In the genomic region with DNA sequence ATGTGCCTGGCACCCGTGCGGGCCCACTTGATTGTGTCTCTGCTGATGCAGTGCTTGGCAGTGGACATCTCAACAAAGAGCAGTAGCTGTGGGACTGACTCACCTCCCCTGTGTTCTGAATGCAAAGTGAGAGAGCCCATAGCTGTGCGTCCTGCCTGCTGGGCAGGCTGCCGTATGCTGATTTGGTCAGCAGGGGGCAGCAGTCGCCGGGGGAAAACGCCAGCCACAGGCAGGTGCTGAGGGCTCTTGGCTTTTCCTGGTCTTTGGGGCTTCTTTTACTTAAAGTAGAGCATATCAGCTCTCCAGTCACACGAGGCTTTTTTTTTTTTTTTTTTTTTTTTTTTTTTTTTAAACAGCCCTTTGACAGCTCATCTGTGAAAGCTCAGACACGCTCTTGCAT, we compare ENCODE assay signal across 8 mouse cellular contexts. TPM values are rescaled to one million over a fixed set of nuclear protein-coding genes. Genes with fewer than 3 reads are reported as not detected.
DNase-seq lines count a peak whose midpoint lies in the region; ATAC-seq and TF ChIP-seq lines count a peak whose summit lies in the region.

No protein-coding gene starts in this region.

- no peak overlapping the region for H3K4me2 ChIP-seq in heart, embryonic 11.5 days
- no peak overlapping the region for H3K4me2 ChIP-seq in lung, embryonic 14.5 days

- H3K4me3 ChIP-seq in heart, embryonic 11.5 days (ENCODE audit: low read depth, low read length), result no peak overlapping the region
- no peak overlapping the region for H3K4me3 ChIP-seq in lung, embryonic 14.5 days (ENCODE audit: low read depth, low read length)
- no peak overlapping the region for H3K4me3 ChIP-seq in thymus, adult 2 months (ENCODE audit: control insufficient read depth, insufficient read depth, low read length)

- ATAC-seq in heart, embryonic 11.5 days (replicated peaks; ENCODE audit: insufficient number of reproducible peaks, low FRiP score, low TSS enrichment), result no peak
- no peak for ATAC-seq in lung, embryonic 14.5 days (ENCODE audit: insufficient read depth)

- H3K27ac ChIP-seq in heart, embryonic 11.5 days (ENCODE audit: low read depth, low read length), result no peak overlapping the region
- no peak overlapping the region for H3K27ac ChIP-seq in lung, embryonic 14.5 days (ENCODE audit: low read depth)
- H3K27ac ChIP-seq in thymus, adult 2 months (ENCODE audit: control insufficient read depth, insufficient read depth, low read length), result no peak overlapping the region

- H3K9ac ChIP-seq in heart, embryonic 11.5 days (ENCODE audit: low read depth, low read length), result no peak overlapping the region
- no peak overlapping the region for H3K9ac ChIP-seq in lung, embryonic 14.5 days

- WGBS in heart, embryonic 11.5 days (ENCODE audit: insufficient replicate concordance), result 6% methylated on average over 9 of the region's 9 CpGs
- WGBS in lung, embryonic 14.5 days, result 5% methylated on average over 9 of the region's 9 CpGs
- WGBS in thymus, adult 2 months, result 5% methylated on average over 9 of the region's 9 CpGs

- peak; percentile 60 to 86 for DNase-seq in heart, adult 18-20 months
- DNase-seq in c-Kit-positive CD71-negative TER-119-negative erythroid progenitor cells, embryonic 14.5 days (ENCODE audit: low read depth), result peak; percentile 55
- DNase-seq in gastrocnemius, adult 18-20 months (ENCODE audit: low spot score), result peak; percentile 69
- peak; percentile 68 to 69 for DNase-seq in kidney, postnatal 25 days
- DNase-seq in lung, embryonic 14.5 days, result peak; percentile 83
- peak; percentile 47 for DNase-seq in ovary, adult 18-20 months (ENCODE audit: low spot score)
- peak; percentile 84 for DNase-seq in thymus, adult 2 months

- H3K36me3 ChIP-seq in heart, embryonic 11.5 days (ENCODE audit: control insufficient read depth, insufficient read depth, low read length), result no peaks in the 10 kb centered on the region
- no peaks in the 10 kb centered on the region for H3K36me3 ChIP-seq in lung, embryonic 14.5 days (ENCODE audit: insufficient read depth)
- H3K36me3 ChIP-seq in thymus, adult 2 months (ENCODE audit: control insufficient read depth, insufficient read depth, low read length), result no peaks in the 10 kb centered on the region

- peak; percentile 95 for TF ChIP-seq CTCF in lung, embryonic 14.5 days (IDR thresholded peaks at IDR 0.05; ENCODE audit: low read depth)
- peak; percentile 92 for TF ChIP-seq CTCF in thymus, adult 2 months (IDR thresholded peaks at IDR 0.05; ENCODE audit: borderline replicate concordance, control insufficient read depth, extremely low read depth, insufficient read depth, low read length, poor library complexity)

- H3K4me1 ChIP-seq in heart, embryonic 11.5 days (ENCODE audit: control insufficient read depth, insufficient read depth, low read length), result peaks cover 10% of the 10 kb centered on the region; the same call in 1 of the 2 replicates
- H3K4me1 ChIP-seq in lung, embryonic 14.5 days (ENCODE audit: insufficient read depth), result peaks cover under 1% of the 10 kb centered on the region; the same call in 1 of the 2 replicates
- peaks cover 8% of the 10 kb centered on the region for H3K4me1 ChIP-seq in thymus, adult 2 months (replicated peaks; ENCODE audit: control insufficient read depth, insufficient read depth, low read length)

- H3K9me3 ChIP-seq in heart, embryonic 11.5 days (replicated peaks; ENCODE audit: control insufficient read depth, low read length), result no peaks in the 10 kb centered on the region
- no peaks in the 10 kb centered on the region for H3K9me3 ChIP-seq in lung, embryonic 14.5 days (ENCODE audit: low read depth, low read length)

- peaks cover 15% of the 10 kb centered on the region for H3K27me3 ChIP-seq in heart, embryonic 11.5 days (ENCODE audit: control insufficient read depth, insufficient read depth, low read length)
- no peaks in the 10 kb centered on the region for H3K27me3 ChIP-seq in lung, embryonic 14.5 days (ENCODE audit: insufficient read depth, low read length)
- H3K27me3 ChIP-seq in thymus, adult 2 months (ENCODE audit: control insufficient read depth, insufficient read depth, low read length), result no peaks in the 10 kb centered on the region

- TF ChIP-seq POLR2A in thymus, adult 2 months (IDR thresholded peaks at IDR 0.05; ENCODE audit: control insufficient read depth, extremely low read depth, insufficient read depth, low read length, poor library complexity), result no peak

RNA-seq across cellular contexts. Expression of gene Ift27, which starts 4.5 kb away (rescaled TPM):
- total RNA-seq in heart, adult 18-20 months (2021), result 10 to 100 TPM in 1 of 2 experiments, 1 to 10 TPM in 1; 8.2 to 11.6 TPM
- polyA plus RNA-seq in heart, embryonic 11.5 days (2014; fragmentation: Nextera tagmentation; extraction: Ambion mirVana), result 42.1 and 48.2 TPM in 2 replicates
- 10 to 100 TPM; 11.5 to 16.6 TPM for total RNA-seq in gastrocnemius, adult 18-20 months (2021)
- polyA plus RNA-seq in lung, embryonic 14.5 days (2014; fragmentation: Nextera tagmentation; extraction: Ambion mirVana), result 95.0 and 99.3 TPM in 2 replicates
- 63.3 and 97.2 TPM in 2 replicates for polyA plus RNA-seq in thymus, adult 2 months (2012; rRNA removed)

RNA-seq across cellular contexts. Expression of gene Pvalb, which starts 27.8 kb away (rescaled TPM):
- under 1 TPM; 0.57 to 0.93 TPM for total RNA-seq in heart, adult 18-20 months (2021)
- polyA plus RNA-seq in heart, embryonic 11.5 days (2014; fragmentation: Nextera tagmentation; extraction: Ambion mirVana), result 0.31 and 0.50 TPM in 2 replicates
- total RNA-seq in gastrocnemius, adult 18-20 months (2021), result over 10,000 TPM; 13,440 to 14,162 TPM
- polyA plus RNA-seq in lung, embryonic 14.5 days (2014; fragmentation: Nextera tagmentation; extraction: Ambion mirVana), result 0.20 TPM in 1 of 2 replicates, not detected in the other
- polyA plus RNA-seq in thymus, adult 2 months (2012; rRNA removed), result 0.37 and 0.71 TPM in 2 replicates

RNA-seq across cellular contexts. Expression of gene Cacng2, which starts 58.6 kb away (rescaled TPM):
- not detected for total RNA-seq in heart, adult 18-20 months (2021)
- 0.06 and 0.10 TPM in 2 replicates for polyA plus RNA-seq in heart, embryonic 11.5 days (2014; fragmentation: Nextera tagmentation; extraction: Ambion mirVana)
- not detected for total RNA-seq in gastrocnemius, adult 18-20 months (2021)
- not detected in 2 replicates for polyA plus RNA-seq in lung, embryonic 14.5 days (2014; fragmentation: Nextera tagmentation; extraction: Ambion mirVana)
- polyA plus RNA-seq in thymus, adult 2 months (2012; rRNA removed), result not detected in 2 replicates
